Mouse (Mus musculus) C2C12 (cell line): ENCODE results near the gene Acbd4.

Experiments
- CTCF ChIP-seq: IDR thresholded peaks from one replicate; pipeline ENCODE4 v1.5.1; 2011; ENCODE audit not compliant: control insufficient read depth, insufficient read depth, insufficient read length
- FOSL1 ChIP-seq: IDR thresholded peaks from one replicate; pipeline ENCODE4 v1.8.0; 2011; ENCODE audit warnings: mild to moderate bottlenecking, low read length; ENCODE audit not compliant: poor library complexity, insufficient read depth, severe bottlenecking
- MYOG ChIP-seq: IDR thresholded peaks from one replicate; pipeline ENCODE4 v1.6.1; 2011; ENCODE audit not compliant: control insufficient read depth, insufficient read length; ENCODE audit errors: extremely low read depth
- USF1 ChIP-seq: IDR thresholded peaks from one replicate; pipeline ENCODE4 v1.6.1; 2011; ENCODE audit warnings: low read depth, mild to moderate bottlenecking, control low read depth, moderate library complexity

DNA sequence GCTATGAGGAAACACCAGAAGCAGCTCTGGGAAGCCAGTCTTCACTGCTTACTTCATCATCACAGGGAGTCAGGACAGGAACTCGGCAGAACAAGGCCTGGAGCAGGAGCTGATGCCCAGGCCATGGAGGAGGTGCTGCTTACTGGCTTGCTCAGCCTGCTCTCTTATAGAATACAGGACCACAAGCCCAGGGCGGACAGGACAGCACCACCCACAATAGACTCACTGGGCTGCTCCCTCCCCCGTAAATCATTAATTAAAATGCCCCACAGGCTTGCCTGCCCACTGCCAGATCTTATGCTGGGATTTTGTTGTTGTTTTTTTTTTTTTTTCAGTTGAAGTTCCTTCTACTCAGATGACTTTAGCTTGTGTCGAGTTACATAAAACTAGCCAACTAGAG, 46.3 kb downstream of the Acbd4 start:
- TF ChIP-seq CTCF (no peak), USF1 (no peak), MYOG (no peak), FOSL1 (no peak)
